Mouse (Mus musculus) thymus, postnatal 4 days (tissue): ENCODE measurements at regions not wholly inside any gene's neighbourhood (a gene's known extent, or its start where the extent isn't known, plus 50 kb on each side); places are given as distances from the start of the nearest gene placed in this dataset.
"Not testable (repeated sequence)": the region's sequence is repeated elsewhere in the genome, so short reads cannot be mapped to it uniquely, and the experiment has no call there.

Experiments
- DNase-seq: peaks from one replicate; pipeline ENCODE4 v3.0.0; 2021

- no peak for DNase-seq
These were observed 159.6 kb downstream of the Adgrd1 start for GRCm38 (mm10) chr5:129256136-129256535.

GRCm38 (mm10) chr5:129257206-129257605, 160.7 kb downstream of the Adgrd1 start:
- DNase-seq: no peak

- no peak for DNase-seq
These were observed 164.1 kb downstream of the Adgrd1 start for GRCm38 (mm10) chr5:129260689-129261088.

- no peak for DNase-seq
These were observed 166.6 kb downstream of the Adgrd1 start for GRCm38 (mm10) chr5:129263118-129263517.

- DNase-seq: no peak
These were observed 167.8 kb downstream of the Adgrd1 start for GRCm38 (mm10) chr5:129264363-129264762.

- no peak for DNase-seq
These were observed 171.9 kb downstream of the Adgrd1 start for GRCm38 (mm10) chr5:129268456-129268855.

- no peak for DNase-seq
These were observed 173.5 kb downstream of the Adgrd1 start for GRCm38 (mm10) chr5:129270051-129270472.

GRCm38 (mm10) chr5:129281406-129281805, 184.9 kb downstream of the Adgrd1 start:
- no peak for DNase-seq

- DNase-seq: no peak
These were observed 185.6 kb downstream of the Adgrd1 start for GRCm38 (mm10) chr5:129282133-129282532.

GRCm38 (mm10) chr5:129282826-129283225, 186.3 kb downstream of the Adgrd1 start:
- DNase-seq: no peak

GRCm38 (mm10) chr5:129287481-129287880, 190.9 kb downstream of the Adgrd1 start:
- DNase-seq: no peak

- DNase-seq: not testable (repeated sequence)
These were observed 196.3 kb downstream of the Adgrd1 start for GRCm38 (mm10) chr5:129292821-129293220.

- not testable (repeated sequence) for DNase-seq
These were observed 198.5 kb downstream of the Adgrd1 start for GRCm38 (mm10) chr5:129294861-129295542.

- DNase-seq: no peak
These were observed 201.3 kb downstream of the Adgrd1 start for GRCm38 (mm10) chr5:129297657-129298349.

GRCm38 (mm10) chr5:129298646-129299455, 202.2 kb upstream of the Sfswap start:
- DNase-seq: no peak

- DNase-seq: no peak
These were observed 201.6 kb upstream of the Sfswap start for GRCm38 (mm10) chr5:129299456-129299765.

GRCm38 (mm10) chr5:129300423-129300822, 200.6 kb upstream of the Sfswap start:
- DNase-seq: no peak

GRCm38 (mm10) chr5:129315626-129316025, 185.4 kb upstream of the Sfswap start:
- DNase-seq: no peak

- no peak for DNase-seq
These were observed 169.9 kb upstream of the Sfswap start for GRCm38 (mm10) chr5:129331094-129331523.

GRCm38 (mm10) chr5:129332014-129332413, 169.0 kb upstream of the Sfswap start:
- peak; percentile 20 for DNase-seq

- no peak for DNase-seq
These were observed 162.5 kb upstream of the Sfswap start for GRCm38 (mm10) chr5:129338511-129338910.

GRCm38 (mm10) chr5:129344038-129344437, 157.0 kb upstream of the Sfswap start:
- no peak for DNase-seq

GRCm38 (mm10) chr5:129350024-129350423, 151.0 kb upstream of the Sfswap start:
- no peak for DNase-seq

- DNase-seq: no peak
These were observed 147.5 kb upstream of the Sfswap start for GRCm38 (mm10) chr5:129353549-129353948.
